Mouse (Mus musculus) brain, embryonic 14.5 days (tissue): Measurements from ENCODE around the gene Mrnip.

Experiments
- CTCF ChIP-seq: fragments of 200-500 bp; IDR thresholded peaks from 2 replicates; pipeline ENCODE4 v1.5.1; 2012; ENCODE audit warnings: inconsistent platforms, mild to moderate bottlenecking, moderate library complexity, borderline replicate concordance; ENCODE audit not compliant: insufficient read depth, insufficient read length; ENCODE audit errors: extremely low read depth
- POLR2A ChIP-seq: fragments of 200-500 bp; IDR thresholded peaks from 2 replicates; pipeline ENCODE4 v1.6.1; 2012; ENCODE audit warnings: mild to moderate bottlenecking, inconsistent platforms, borderline replicate concordance; ENCODE audit not compliant: poor library complexity, insufficient read depth, insufficient read length, severe bottlenecking; ENCODE audit errors: extremely low read depth

- TF ChIP-seq CTCF (peak; percentile 16; the same call in 1 of the 2 replicates), POLR2A (no peak)
Observed at GRCm38 (mm10) chr11:50233993-50234392, 59.7 kb downstream of the Mrnip start.
